Mouse (Mus musculus) left cerebral cortex, postnatal 10 days (tissue): ENCODE results near the gene Cst8. TPM values are rescaled to one million over a fixed set of nuclear protein-coding genes. Genes with fewer than 3 reads are reported as not detected.
"Not testable (repeated sequence)": the region's sequence is repeated elsewhere in the genome, so short reads cannot be mapped to it uniquely, and the experiment has no call there.

ENCODE experiments used
- DNase-seq, 2 experiments: peaks; one replicate each; pipeline ENCODE4 v3.0.0; 2021 to 2022; ENCODE audit warnings: low spot score in 2 of 2, mixed read lengths in 1 of 2; ENCODE audit errors: extremely low spot score in 1 of 2
- intact Hi-C: fragments of 180-260 bp; cut with DNase I; formaldehyde crosslinking; loops from one replicate; pipeline ENCODE4 v1.15.1; 2025
- total RNA-seq, 2 experiments: library from RNA; stranded (reverse); gene quantifications; 2 replicates each; pipeline ENCODE4 v1.2.3; 2021

The Cst8 gene
- total RNA-seq = not detected

- DNase-seq = no peak
- intact Hi-C loops = no loop called here
Observed at GRCm38 (mm10) chr2:148798485-148798884, at the start of gene Cst8. Gene Cst8, plus strand, starts transcription at chr2:148798785.

- intact Hi-C loops = loop anchor here (5.0 kb wide), 2 partner anchors 107 to 152 kb away; no protein-coding TSS in a partner anchor
- no peak for DNase-seq
Observed at GRCm38 (mm10) chr2:148750058-148750457, 48.5 kb upstream of the Cst8 start, which contains the start of gene Cstl1. Gene Cstl1, plus strand, starts transcription at chr2:148750358.

GRCm38 (mm10) chr2:148751893-148752813, 46.4 kb upstream of the Cst8 start:
- intact Hi-C loops = loop anchor here (5.0 kb wide), 2 partner anchors 105 to 150 kb away; no protein-coding TSS in a partner anchor
- peak; percentile 67 to 84 for DNase-seq

- intact Hi-C loops = loop anchor here (5.0 kb wide), 2 partner anchors 103 to 148 kb away; no protein-coding TSS in a partner anchor
- DNase-seq = no peak
Observed at GRCm38 (mm10) chr2:148754310-148754846, 44.2 kb upstream of the Cst8 start.

GRCm38 (mm10) chr2:148763648-148764388, 34.8 kb upstream of the Cst8 start:
- no peak for DNase-seq
- intact Hi-C loops = no loop called here

DNA sequence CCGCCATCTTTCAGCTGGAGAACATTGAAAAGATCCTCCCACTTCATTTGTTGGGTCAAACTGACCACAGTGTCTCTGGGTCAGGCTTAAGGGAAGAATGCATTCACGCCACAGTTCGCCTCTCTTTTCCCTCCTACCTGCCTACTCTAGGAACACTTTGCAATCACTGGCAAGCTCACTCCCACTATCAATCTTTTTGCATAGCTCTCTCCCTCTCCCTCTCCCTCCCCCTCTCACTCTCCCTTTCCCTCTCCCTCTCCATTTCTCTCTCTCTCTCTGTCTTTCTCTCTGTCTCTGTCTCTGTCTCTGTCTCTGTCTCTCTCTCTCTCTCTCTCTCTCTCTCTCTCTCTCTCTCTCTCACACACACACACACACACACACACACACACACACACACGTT, 27.2 kb upstream of the Cst8 start, which contains the start of gene Cst11:
Gene Cst11, minus strand, starts transcription at position 101 of the 400 bp plus-strand sequence.
- DNase-seq, intact Hi-C loops: not testable (repeated sequence)

- intact Hi-C loops = no loop called here
- no peak for DNase-seq
Observed at GRCm38 (mm10) chr2:148781709-148782108, 16.9 kb upstream of the Cst8 start, which contains the start of gene 8030411F24Rik. Gene 8030411F24Rik, plus strand, starts transcription at chr2:148782009.

DNA sequence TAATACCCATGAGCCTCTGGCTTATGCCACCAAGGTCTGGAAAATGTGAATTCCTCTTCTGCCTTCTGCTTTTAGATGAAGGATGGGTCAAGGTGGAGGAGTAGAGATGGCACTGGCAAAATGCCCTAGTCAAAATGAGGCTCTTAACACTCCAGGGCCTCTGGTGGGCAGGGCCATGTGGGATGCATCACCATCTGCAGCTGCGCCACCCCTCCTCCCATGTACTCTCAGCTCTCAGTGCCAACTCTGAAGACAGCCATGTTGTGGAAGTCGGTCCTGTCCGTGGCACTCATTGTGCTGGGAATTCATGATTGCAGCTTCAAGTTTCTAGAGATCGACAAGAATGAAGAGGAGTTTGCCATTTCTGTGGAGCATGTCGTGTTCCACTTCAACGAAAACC, 9.4 kb upstream of the Cst8 start, which contains the start of gene Cst12:
Gene Cst12, plus strand, starts transcription at position 220 of the 400 bp plus-strand sequence.
- intact Hi-C loops = no loop called here
- no peak for DNase-seq

DNA sequence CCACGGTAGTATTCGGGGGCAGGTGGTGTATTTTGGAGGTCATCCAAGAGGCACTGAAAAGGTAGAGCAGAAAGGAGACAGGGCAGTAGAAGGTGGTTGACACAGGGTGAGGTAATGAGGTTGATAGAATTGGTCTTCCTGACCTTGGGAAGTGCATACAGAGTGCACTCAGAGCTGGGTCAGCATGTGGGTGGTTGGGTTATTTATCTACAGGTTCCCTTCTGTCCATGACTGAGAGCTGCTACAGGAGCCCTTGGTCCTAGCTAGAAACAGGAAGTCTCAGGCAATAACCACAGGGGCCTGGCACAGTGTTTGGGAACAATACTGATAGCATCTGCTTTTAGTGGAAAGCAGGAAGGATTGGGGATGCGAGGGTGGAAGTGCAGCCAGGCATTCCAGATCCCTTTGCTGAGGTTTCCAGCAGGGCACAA, 2.9 kb downstream of the Cst8 start:
- intact Hi-C loops = no loop called here
- DNase-seq = no peak

GRCm38 (mm10) chr2:148806696-148807095, 8.1 kb downstream of the Cst8 start:
- intact Hi-C loops = no loop called here

DNA sequence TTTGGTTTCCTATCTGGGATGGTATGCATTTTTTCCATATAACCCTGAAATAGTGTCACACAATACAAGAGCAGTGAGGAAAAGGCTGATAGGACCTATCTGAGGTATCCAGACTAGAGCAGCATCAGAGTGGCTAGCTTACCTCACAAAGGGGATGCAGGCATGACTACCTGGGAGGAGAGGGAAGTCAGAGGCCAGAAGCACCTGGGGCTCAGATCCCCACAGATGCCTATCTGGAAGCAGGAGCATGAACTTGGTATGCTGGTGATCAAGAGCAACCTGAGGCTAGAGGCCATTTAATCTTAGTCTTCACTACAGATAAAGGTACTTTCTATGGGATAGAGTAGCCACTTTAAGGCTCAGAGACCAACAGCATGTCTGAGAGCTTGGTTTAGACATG, 21.3 kb downstream of the Cst8 start, which contains the start of gene Cst13:
Gene Cst13, plus strand, starts transcription at position 173 of the 400 bp plus-strand sequence.
- intact Hi-C loops = no loop called here
- no peak for DNase-seq

More at GRCm38 (mm10) chr2:148806696-148807095, 8.1 kb downstream of the Cst8 start:
- no peak for DNase-seq

DNA sequence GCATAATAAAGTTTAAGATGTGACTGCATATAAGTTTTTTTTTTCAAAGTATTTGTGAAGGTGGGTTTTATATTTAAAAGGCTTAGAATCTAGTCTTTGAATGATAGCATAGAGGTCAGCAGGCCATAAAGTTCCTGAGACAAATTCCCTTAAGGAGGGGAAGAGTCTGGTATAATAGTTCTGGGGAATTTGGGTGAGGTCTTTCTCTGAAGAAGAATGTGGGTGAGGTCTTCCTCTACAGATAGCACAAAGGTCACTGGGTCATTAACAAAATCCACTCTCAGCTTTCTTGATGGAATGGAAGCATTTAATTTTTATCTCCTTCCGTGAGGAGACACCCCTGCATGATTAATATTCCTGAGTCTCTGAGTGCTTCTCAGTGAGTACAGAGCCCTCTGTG, 27.4 kb downstream of the Cst8 start:
- DNase-seq = no peak
- intact Hi-C loops = no loop called here

DNA sequence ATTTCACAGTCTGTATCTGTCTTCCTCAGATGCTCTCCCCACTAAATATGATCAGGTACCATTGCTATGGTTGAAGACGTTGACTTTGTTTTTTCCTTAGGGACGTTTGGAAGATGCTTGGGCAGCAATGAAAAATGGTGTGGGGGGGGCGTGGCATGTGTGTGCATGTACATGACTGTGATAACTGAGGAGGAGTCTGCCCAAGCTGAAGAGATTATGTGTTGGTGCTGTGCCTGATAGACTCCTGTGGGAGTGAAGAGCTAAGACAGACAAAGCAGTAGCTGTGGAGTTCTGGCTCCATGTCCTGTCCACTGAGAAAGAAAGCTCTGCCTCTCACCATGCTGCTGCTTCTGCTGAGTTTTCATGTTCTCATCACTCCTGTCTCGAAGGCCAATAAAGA, 36.3 kb downstream of the Cst8 start, which contains the start of gene Cst9:
Gene Cst9, plus strand, starts transcription at position 236 of the 400 bp plus-strand sequence.
- DNase-seq = no peak
- intact Hi-C loops = no loop called here

- no peak for DNase-seq
- intact Hi-C loops = no loop called here
Observed at GRCm38 (mm10) chr2:148838075-148838777, 39.6 kb downstream of the Cst8 start.

GRCm38 (mm10) chr2:148839224-148839623, 40.6 kb downstream of the Cst8 start:
- intact Hi-C loops = no loop called here
- no peak for DNase-seq

GRCm38 (mm10) chr2:148851116-148851906, 52.7 kb downstream of the Cst8 start:
- peak; percentile 66 to 76 for DNase-seq
- intact Hi-C loops = loop anchor here (1.0 to 10.0 kb wide), 2 partner anchors 51 to 303 kb away; no protein-coding TSS in a partner anchor
